Mouse (Mus musculus): ENCODE data around the gene Dtnbp1.

The Dtnbp1 gene

DNA sequence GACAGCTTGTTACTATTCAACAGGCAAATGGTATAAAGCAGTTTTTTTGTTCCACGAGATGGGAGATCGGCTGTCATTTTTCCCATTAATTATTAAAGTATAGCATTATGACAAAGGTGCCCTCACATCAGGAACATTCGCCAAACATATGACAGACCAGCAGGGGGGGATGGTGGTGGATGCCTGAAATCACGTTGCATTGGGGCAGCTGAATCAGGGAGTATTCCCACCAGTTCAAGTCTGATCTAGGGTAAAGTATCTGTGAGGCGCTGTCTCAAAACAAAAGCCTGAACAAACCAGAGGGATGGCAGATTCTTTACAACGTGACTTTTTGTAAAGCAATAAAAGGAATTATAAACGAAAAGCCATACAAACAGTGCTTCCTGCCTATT, 1.1 kb downstream of the Dtnbp1 start:
- peak; percentile 63 for DNase-seq

- DNase-seq, result no peak
Measured at GRCm38 (mm10) chr13:44999211-44999610, 2.7 kb downstream of the Dtnbp1 start.

DNA sequence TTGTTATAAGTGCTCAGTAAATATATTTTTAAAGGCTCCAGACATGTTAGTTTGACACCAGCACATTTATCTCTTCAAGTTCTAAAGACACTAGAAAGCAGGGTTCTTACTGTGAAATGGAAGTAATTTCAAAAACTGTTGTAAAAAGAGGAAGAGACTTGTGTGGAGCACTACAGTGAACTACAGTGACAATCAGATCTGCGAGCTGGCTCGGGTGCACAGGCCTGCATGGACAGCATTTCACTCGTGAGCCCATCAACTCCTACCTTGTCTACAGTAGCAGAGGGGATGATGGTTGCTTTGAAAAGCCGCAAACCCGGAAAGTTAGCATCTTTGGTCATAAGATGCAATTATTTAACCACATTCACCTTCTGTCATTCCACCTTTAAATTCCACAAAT, 5.6 kb downstream of the Dtnbp1 start:
- DNase-seq, result no peak

GRCm38 (mm10) chr13:44992550-44993205, 9.3 kb downstream of the Dtnbp1 start:
- no peak for DNase-seq

DNA sequence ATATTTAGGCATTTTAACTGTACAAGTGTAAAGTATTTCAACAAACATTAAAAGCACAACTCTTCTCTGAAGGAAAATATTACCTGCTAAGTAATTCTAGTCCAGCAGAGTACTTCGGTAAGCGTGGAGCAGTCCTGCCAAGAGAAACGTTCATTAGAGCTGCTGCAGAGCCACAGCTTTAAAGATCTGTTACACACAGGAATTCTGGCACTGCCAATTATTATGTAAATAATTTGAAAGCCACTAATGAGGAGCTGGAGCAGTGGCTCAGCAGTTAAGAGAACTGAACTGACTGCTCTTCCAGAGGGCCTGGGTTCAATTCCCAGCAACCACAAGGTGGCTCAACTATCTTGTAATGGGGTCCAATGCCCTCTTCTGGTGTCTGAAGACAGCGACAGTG, 10.0 kb downstream of the Dtnbp1 start:
- no peak for DNase-seq

DNA sequence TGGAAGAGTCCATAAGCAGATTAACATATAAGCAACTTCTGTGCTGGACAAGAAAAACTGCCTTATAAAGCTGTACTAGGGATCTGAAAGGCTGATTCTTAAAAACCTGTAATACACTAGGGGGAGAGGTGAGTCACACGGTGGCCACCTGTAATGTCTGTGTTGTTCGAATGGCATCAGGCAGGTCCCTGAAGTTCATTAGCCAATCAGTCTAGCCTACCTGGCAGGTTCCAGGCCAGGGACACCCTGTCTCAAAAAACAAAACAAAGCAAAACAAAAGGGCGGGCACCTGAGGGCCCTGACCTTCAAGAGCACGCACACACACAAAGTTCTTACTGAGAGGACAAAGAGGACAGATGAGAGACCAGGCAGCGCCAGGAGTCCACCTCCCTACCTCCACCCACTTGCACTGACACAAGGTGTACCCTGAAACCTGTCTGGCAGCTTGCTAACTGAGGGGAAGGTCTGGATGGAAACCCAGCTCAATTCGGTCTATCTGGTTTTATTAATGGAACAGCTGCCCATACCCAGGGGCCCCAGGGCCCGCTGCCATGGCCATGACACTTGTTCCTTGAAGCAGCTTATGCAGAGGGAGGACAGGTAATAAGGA, 11.8 kb downstream of the Dtnbp1 start:
- DNase-seq, result no peak

DNA sequence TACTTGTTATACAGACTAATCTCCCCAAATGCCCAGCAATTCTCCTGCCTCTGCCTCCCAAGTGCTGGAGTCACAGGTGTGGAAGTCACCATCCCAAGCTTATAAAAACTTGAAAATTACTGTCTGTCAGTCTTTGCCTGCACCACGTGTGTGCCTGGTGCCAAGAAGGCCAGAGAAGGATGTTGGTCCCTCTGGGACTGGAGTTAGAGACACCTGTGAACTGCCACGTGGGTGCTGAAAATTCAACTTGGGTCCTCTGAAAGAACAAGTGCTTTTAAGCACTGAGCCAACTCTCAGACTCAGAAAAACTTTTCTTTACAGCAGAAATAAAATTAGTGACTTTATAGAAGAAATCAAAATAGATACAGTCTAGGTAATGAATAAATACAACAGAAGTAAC, 15.6 kb downstream of the Dtnbp1 start:
- DNase-seq, result no peak

DNA sequence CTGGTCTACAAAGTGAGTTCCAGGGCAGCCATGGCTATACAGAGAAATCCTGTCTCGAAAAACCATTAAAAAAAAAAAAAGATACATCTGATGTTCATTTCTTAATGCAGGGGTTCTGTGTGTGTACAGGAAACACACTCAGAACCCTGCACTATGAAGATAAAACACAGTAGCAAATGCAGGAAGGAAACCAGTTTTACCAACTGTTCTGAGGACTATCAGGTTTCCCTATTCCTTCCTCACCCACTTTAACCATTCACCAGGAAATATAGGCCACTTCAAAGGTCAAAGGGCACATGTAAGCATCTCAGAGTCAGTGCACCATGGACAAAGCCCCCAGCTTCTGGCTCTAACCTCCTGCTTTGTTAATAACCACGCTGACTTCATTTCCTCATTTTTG, 16.6 kb downstream of the Dtnbp1 start:
- no peak for DNase-seq

GRCm38 (mm10) chr13:44983635-44984401, 18.1 kb downstream of the Dtnbp1 start:
- no peak for DNase-seq

DNA sequence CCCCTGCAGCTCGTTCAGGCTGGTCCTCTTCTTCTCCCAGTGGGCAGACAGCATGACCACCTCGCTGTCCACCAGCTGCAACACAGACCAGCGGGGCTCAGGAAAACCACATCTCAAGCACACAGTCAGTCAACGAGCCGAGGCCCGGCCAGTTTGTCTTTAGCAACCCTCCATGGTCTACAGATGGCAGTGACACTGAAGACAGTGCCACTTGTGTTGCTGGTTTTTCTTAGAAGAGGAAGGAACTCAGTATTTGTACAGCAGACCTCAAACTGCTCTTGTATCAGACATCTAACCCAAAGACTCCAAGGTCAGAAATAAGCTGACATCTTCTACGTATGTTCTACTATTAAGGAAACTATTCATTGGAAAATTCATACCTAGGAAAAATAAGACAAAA, 19.1 kb downstream of the Dtnbp1 start:
- no peak for DNase-seq

DNA sequence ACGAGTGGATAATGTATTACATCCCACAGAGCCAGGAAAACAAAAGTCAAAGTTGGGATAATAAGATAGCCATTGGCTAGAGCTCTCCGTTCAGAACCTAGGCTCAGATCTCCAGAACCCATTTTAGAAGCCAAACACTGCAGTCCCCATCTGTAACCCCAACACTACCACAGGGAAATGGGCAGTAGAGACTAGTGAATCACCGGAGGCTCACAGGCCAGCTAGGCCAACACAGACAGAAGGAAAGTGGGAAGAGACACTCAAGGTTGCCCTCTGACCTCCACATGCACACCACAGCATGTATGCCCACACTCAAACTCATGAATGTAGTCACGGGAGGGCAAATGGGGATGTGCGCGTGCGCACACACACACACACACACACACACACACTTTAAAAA, 22.5 kb downstream of the Dtnbp1 start:
- DNase-seq, result no peak

DNA sequence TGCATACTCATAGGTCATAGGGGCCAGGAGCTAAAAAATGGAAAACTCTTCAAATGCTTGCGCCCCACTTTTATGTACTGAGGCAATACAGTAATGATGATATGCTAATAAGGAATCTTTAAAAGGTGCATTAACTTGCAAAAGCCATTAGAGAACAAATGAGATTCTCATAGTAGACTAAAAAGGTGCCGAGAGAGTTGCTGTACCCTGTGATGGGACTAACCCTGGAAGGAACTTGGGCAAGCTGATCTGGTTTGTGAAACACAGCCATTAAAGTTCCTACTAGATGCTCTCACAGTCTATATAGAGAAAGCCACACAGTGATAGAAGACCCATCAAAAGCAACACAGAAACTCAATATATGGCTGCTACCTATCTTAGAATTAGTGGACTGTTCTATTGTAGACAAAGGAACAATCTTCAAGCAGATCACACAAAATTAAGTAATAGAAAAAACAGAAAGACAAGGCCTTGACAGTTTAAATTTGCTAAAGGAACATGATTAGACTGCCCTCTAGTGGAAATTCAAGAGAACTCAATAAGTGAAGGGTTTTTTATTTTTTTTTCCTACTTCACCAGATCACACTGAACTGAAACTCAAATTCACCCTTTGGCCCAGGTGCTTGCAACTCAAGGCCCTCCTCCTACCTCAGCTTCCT, 24.3 kb downstream of the Dtnbp1 start:
- no peak for DNase-seq

DNA sequence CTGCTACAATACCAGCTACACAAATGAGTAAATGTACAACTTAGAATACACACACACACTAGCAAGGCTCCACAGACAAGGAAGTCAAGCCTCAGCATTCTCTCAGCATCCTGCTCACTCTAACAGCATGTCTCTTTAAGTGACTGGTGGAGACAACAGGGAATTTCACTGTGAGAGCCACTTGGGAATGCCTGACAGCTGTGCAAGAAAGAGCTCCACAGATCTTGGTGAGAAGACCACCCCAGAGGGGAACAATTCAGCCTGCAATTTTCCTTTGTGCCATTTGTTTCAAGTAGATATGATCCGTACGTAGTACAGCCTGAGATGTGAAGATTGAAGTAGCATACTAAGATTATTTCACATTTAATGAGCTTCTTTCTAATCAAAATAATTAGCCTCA, 24.9 kb downstream of the Dtnbp1 start:
- no peak for DNase-seq

DNA sequence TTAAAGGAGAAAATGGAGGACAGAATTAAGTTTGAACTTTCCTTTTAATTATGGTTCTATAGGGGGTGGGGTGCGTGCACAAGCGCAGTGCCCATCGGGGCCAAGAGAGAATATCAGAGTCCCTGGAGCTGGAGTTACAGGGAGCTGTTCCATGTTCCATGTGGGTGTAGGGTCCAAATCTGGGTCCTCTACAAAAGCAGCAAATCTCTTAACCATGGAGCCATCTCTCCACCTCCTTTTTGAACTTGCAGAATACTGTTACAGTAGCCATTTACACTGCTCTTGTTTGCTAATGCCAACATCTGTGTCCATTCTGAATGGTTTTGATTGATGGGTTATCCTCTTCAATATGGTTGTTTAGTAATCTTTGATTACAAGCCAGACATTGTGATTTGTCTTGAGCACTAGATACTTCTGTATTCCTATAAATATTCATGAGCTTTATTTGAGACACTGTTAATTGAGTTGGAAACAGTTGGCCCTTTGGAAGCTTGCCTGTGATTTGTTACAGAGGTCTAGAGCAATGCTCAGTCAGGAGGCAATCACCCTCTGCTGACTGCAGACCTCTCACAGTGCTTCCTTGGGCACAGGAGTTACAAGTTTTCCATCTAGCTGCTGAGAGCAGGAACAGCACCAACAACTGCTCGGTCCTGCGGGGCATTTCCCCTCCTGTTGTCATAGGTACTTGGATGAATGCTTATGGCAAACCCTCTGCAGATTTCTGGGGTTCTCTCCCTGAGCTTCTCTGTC, 41.2 kb downstream of the Dtnbp1 start:
- DNase-seq, result no peak

DNA sequence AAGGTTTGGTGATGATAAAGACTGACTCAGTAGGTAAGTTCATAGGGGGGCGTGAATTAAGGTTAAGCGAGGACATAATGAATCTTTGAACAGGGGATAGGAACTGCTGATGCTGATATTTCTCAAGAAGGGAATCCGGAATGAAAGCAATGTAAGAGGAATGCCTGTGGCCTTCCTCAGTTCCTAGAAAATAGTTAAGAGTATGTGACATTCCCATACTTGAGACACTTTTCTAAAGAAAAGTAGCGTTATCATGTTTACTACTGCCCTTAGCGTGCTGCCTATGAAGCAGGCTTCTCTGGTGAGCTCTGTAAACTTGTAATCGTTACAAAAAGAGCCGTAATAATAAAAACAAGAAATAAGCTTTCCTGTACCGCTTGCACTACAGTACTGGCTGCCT, 44.9 kb downstream of the Dtnbp1 start:
- no peak for DNase-seq

- DNase-seq, result no peak
Measured at GRCm38 (mm10) chr13:44955781-44956180, 46.2 kb downstream of the Dtnbp1 start.

GRCm38 (mm10) chr13:44954232-44954568, 47.7 kb downstream of the Dtnbp1 start:
- DNase-seq, result no peak

GRCm38 (mm10) chr13:44953546-44954231, 48.3 kb downstream of the Dtnbp1 start:
- DNase-seq, result no peak

DNA sequence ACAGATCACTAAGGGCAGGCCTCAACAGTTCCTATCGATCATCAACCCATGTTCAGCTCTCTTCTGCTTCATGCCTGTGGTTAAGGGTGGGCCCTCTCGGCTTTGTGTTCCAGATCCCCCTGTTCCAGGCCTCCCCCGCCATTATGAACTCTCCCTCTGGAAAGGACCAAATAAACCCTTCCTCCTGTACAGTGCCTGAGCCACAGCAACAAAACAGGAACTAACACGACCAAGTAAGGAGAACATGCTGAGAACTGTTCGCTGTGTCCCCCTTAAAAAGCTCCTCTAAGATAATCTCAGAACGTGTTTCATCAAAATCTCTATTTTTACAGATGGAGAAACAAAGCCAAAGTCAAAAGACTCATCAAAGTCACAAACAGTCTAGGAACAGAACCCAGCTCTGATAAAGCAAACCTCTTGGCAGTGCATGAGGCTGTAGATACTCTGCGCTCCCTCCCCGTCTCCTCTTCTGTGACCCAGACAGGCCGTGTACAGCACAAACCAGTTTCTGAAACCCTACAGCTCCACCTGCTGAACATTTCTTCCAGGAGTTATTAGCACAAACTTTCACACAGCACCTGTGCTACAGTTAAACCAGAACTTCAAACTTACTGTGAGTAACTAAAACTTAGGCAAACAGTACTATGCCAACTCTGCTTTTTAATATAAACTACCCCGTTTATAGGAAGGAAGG, 49.4 kb downstream of the Dtnbp1 start:
- DNase-seq, result no peak

GRCm38 (mm10) chr13:44948320-44949250, 53.4 kb downstream of the Dtnbp1 start:
- DNase-seq, result no peak
